Mouse (Mus musculus) myocyte (in vitro differentiated cells): ENCODE data around the gene Defb9.

Experiments
- CEBPB ChIP-seq: IDR thresholded peaks from 2 replicates; pipeline ENCODE4 v1.6.1; 2011; ENCODE audit warnings: mild to moderate bottlenecking, moderate library complexity; ENCODE audit not compliant: poor library complexity, insufficient read depth, severe bottlenecking
- E2F4 ChIP-seq: IDR thresholded peaks from one replicate; pipeline ENCODE4 v1.6.1; 2011; ENCODE audit warnings: mild to moderate bottlenecking, control low read depth, moderate library complexity; ENCODE audit not compliant: insufficient read depth
- MAX ChIP-seq: IDR thresholded peaks from one replicate; pipeline ENCODE4 v1.6.1; 2011; ENCODE audit warnings: low read depth, mild to moderate bottlenecking, control low read depth
- MYOD1 ChIP-seq, 3 experiments: IDR thresholded peaks; one replicate each; pipeline ENCODE4 v1.6.1; 2011; ENCODE audit warnings: control low read depth in 2 of 3, low read depth in 2 of 3, mild to moderate bottlenecking in 2 of 3, moderate library complexity in 1 of 3; ENCODE audit not compliant: insufficient read length in 2 of 3, control insufficient read depth in 1 of 3
- MYOG ChIP-seq, 3 experiments: IDR thresholded peaks; one replicate each; pipeline ENCODE4 v1.6.1; 2011; ENCODE audit warnings: control low read depth in 2 of 3, low read depth in 2 of 3, mild to moderate bottlenecking in 2 of 3; ENCODE audit not compliant: insufficient read length in 2 of 3, control insufficient read depth in 1 of 3, insufficient read depth in 1 of 3
- POLR2A ChIP-seq: IDR thresholded peaks from one replicate; pipeline ENCODE4 v1.6.1; 2011; ENCODE audit warnings: low read depth, mild to moderate bottlenecking, control low read depth, moderate library complexity; ENCODE audit not compliant: insufficient read length
- POLR2AphosphoS2 ChIP-seq: IDR thresholded peaks from one replicate; pipeline ENCODE4 v1.6.1; 2011; ENCODE audit warnings: low read depth, control low read depth; ENCODE audit not compliant: insufficient read length
- REST ChIP-seq: IDR thresholded peaks from one replicate; pipeline ENCODE4 v1.6.1; 2011; ENCODE audit warnings: mild to moderate bottlenecking, control low read depth, moderate library complexity; ENCODE audit not compliant: insufficient read depth, insufficient read length
- SRF ChIP-seq: IDR thresholded peaks from one replicate; pipeline ENCODE4 v1.6.1; 2011; ENCODE audit warnings: low read depth; ENCODE audit not compliant: control insufficient read depth, insufficient read length
- USF1 ChIP-seq: IDR thresholded peaks from one replicate; pipeline ENCODE4 v1.6.1; 2011; ENCODE audit warnings: low read depth, mild to moderate bottlenecking, control low read depth, moderate library complexity

DNA sequence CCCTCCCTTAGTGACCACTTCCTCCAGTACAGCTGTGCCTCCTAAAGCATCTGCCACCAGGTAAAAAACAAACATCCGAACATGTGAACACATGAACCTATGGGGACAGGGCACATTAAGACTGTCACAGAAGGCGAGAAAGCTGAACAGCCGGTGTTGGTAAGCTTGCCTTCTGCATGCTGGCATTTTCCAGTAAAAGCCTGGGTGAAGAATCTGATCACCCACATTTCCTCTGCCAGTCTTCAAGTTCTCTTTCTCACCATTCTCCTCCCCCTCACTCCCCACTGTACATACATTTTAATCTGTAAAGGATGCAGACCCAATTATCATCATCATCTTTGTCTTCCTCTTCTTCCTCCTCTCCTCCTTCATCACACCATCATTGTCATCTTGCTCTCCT, 30.4 kb upstream of the Defb9 start:
- TF ChIP-seq USF1: no peak
- TF ChIP-seq POLR2A: no peak
- no peak for TF ChIP-seq CEBPB
- no peak for TF ChIP-seq MYOG (IDR thresholded peaks at IDR 0.05; ENCODE audit: control insufficient read depth in 1 of 3, insufficient read depth in 1 of 3, insufficient read length in 2 of 3, low read depth in 2 of 3)
- no peak for TF ChIP-seq MYOD1 (IDR thresholded peaks at IDR 0.05; ENCODE audit: control insufficient read depth in 1 of 3, insufficient read length in 2 of 3, low read depth in 2 of 3)
- TF ChIP-seq MAX: no peak
- no peak for TF ChIP-seq REST
- no peak for TF ChIP-seq POLR2AphosphoS2
- TF ChIP-seq E2F4: no peak
- TF ChIP-seq SRF: no peak
